Mouse (Mus musculus) heart, postnatal 14 days (tissue): ENCODE data around the gene Trio. TPM values are rescaled to one million over a fixed set of nuclear protein-coding genes. Genes with fewer than 3 reads are reported as not detected.

Experiments used
- DNase-seq, 2 experiments: peaks; one replicate each; pipeline ENCODE4 v3.0.0; 2021 to 2022
- intact Hi-C: fragments of 180-260 bp; cut with DNase I; formaldehyde crosslinking; loops from one replicate; pipeline ENCODE4 v1.15.1; 2025
- total RNA-seq, 2 experiments: library from RNA; stranded (reverse); gene quantifications; 2 replicates each; pipeline ENCODE4 v1.2.3; 2021

Gene Trio
- total RNA-seq, 2 experiments from 2014 or later, result 59.0 to 60.3 TPM

DNA sequence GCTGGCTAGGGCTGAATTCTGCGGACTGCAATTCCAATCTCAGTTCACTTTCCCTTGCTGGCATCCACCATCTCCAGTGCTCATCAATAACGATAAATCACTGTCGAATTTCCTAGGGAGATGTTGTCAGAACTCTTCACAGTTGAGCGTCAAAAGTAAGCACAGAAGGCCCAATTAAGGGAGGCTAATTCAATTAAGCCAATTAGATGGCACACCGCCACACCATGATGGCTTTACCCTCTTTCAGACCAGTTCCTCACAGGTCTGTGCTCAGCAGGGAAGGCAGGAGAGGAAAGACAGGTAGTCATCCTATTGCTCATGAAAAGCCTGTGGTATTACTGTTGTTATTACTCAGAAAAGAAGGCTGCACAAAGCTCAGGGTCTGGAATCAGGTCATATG is 133.6 kb downstream of the Trio start:
- intact Hi-C loops, result no loop called here
- no peak for DNase-seq

DNA sequence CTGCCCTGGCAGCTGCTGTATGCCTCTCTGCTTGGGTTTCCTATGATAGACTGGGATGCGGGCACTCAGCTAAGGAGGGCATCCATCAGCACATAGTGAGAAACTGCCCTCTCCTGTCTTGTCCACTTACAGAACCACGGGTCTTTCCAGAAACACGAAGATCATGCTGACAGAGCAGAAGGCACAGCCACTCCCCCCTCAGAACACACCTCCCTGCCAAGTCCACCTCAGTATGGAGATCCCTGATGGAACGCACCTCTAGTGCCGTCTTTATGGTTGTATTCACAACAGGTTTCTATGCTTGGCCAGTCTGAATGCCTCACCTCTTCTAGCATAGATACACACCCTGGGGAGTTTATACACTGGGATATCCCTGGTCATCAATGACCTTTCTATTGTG is 135.0 kb downstream of the Trio start:
- intact Hi-C loops, result no loop called here
- DNase-seq, result no peak

DNA sequence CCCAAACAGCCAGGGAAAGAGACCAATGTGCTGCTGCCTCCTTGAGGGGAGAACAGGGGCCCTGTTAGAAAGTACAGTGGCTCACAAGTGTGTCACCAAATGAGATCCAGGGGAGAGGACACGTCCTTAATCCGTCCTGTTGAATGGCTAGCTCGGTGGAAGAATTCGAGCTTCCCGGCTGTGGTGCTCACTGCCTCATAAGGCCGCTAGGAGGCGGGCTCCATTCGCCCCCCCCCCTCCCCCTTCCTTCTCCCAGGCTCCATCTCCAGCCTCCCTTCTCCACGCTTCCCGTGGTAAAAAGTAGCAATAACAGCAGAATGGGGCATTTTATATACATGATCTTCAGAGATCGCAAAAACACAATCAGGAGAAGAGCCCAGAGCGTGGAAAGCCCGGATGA is 137.5 kb downstream of the Trio start:
- DNase-seq, result no peak
- intact Hi-C loops, result no loop called here

DNA sequence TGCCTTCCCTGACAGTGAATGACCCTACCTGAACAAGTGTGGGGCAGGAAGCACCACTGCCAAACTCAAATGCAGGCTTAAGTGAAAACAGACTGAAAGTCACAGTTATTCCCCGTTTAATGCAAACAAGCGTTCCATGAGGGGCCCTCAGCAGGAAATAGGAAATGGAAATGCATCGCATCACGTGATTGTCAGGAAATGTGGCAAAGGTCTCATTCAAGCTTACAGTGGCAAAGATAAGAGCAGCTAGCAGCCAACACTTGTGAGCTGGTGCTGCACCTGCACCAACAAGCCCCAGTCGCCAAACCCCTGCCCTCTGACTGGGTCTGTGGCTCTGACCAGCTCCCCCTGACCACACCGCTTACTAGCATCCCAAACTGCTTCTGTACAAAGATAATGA is 138.7 kb downstream of the Trio start:
- intact Hi-C loops, result no loop called here
- DNase-seq, result no peak

DNA sequence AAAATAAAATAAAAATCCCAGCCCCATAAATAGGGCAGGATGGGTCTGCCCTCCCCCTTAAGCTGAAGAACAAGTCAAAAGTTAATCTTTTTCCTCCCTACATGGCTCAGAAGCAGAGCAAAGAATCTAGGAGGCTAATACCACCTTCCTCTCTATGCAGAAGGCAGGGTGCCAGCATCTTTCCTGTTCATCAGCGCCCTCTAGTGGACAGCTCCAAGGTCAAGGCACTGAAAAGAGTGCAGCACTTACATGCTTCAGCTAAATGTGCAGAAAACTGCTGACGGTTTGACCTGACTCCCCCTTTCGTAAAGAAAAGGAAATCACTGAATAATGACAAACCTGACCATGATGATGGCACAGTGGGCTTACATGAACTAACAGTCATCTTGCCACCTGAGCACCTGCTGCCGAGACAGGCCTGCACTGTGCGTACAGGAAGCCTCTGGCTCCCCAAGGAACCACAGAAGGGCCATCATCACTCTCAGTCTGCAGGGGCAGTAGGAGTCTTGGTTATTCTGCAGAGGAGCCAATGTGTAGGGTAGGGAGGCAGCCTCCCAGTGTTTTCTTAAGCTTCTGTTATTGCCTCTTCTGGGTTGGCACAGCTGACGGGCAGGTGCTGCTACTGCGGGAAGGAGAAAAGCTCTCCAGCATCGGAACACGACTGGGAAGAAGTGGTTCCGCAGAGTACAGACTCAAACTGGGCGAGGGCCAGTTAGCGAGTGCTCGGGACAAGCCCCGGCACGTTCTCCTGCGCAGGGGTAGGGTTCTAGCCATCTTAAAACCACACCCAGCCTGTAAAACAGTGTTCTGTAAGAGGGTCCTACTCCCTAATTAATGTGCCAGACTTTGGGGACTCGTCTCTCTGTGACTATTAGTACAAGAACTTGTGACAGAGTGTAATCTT is 141.0 kb downstream of the Trio start:
- peak; percentile 80 to 91 for DNase-seq
- intact Hi-C loops, result loop anchor here (1.0 kb wide), 1 partner anchor 298 kb away; no protein-coding TSS in a partner anchor

DNA sequence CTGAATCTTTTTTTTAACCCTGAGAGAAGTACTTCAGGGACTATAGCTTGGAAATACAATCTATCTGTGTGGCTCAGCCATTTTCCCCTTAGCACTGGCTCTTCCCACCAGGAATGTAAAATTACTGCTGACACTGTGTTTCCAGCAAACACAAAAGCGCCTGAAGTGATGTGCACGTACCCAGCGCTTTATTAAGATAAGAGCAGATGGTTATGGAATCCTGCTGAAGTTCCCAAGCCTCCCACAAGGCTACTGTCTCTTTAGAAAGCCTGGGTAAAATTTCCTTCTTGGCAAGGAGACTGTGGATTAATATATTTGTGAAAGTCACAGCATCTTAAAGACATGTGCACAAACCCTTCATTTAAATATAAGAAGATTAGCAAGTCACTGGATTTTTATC is 141.8 kb downstream of the Trio start:
- DNase-seq, result no peak
- intact Hi-C loops, result loop anchor here (1.0 to 2.0 kb wide), 2 partner anchors 27 to 298 kb away; no protein-coding TSS in a partner anchor

DNA sequence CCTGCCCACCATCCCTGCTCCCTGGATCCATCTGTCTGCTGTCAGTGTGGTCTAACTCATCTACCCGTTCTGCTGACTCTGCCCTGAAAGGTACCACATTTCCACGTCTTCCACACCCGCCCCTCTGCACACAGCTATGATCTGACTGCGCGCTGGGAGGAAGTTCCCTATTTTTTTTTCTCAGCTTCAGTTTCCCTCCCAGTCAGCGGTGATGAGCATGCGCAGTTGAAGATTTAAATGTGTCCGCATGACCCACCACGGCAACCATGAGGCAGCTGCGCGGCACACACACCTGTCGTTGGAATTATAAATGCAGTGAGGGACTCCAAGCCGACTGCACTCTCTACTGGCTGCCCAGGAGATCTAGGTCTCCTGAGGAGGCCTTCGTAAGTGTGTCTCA is 142.8 kb downstream of the Trio start:
- intact Hi-C loops, result loop anchor here (2.0 kb wide), 1 partner anchor 26 kb away; no protein-coding TSS in a partner anchor
- no peak for DNase-seq

DNA sequence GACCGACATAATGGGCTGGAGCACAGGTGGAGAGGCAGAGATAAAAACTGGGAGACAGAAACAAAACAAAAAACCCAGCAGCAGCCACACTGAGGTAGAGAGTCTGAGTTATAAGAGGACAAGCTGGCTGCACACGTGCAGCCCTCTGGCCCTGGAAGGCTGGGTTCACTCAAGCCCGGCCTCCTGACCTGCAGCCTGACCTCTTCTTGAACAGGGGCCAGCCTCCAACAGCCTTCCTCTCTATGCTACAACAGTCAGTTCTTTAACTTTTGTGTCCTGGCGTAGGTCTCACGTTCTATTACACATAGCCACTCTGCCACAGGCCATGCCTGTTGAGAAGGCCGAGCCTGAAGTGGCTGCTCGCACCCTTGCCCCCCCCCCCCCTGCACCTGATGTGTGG is 147.8 kb downstream of the Trio start:
- intact Hi-C loops, result no loop called here
- no peak for DNase-seq

DNA sequence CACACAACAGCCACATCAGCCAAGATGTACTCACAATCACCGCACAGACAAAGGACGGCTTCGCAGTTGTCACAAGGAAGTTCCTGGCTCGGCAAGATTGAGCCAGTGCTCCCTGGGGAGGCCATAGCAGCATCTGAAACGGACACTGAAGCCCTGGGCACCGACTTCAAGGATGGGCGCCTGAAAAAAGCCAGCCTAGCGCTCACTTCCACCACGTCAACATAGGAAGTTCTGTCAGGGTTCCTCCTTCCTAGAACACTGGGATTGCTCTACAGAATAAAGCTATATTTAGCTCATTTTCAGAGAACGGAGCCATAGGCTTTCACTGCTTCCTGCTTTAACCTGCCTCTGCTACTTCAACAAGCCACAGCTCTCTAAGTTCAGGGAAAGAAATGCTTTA is 149.3 kb downstream of the Trio start:
- intact Hi-C loops, result no loop called here

DNA sequence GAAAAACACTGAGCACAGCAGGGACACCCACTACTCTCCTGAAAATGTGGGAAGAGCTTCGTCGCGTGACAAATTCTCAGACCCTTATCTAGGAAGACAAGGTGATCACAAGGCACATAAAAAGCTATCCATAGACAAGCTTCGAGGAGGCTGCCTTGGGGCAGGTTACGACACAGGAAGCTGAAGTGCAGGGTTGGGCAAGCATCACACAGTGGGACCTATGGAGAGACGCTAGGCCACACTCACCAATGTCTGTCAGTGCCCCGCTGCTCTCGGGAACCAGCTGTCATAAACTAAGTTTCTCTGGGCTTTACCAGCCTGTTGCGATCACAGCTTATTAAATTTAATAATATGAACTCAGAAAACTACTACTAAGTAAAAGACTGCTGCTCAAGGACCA is 149.9 kb downstream of the Trio start:
- intact Hi-C loops, result no loop called here

More for the DNA sequence above, 149.3 kb downstream of the Trio start:
- no peak for DNase-seq

DNA sequence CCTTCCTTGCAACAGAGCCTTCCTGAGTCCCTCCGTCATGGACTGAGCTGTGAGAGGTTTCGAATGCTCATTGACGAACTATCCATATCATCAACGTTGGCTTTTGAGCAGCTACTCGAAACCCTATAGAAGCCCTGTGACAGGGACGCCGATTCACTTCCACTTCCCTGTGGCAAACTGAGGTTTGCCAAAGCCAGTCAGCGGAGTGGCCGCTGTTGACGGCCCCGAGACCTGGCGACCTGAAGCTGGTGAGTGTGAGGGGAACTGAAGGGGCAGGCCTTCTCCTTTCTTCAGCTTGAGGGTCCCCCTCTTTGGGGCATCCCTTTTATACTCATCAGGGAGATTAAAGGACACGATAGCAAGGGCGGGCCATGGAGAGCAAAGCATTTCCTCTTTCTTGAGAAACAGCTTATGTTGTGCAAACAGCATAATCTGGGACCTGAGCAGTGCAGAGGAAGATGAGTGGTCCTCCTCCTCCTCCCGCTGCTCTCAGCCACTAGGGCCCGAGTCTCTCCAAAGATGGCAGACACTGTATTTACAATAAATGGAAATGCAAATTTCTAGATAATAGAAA is 151.8 kb downstream of the Trio start:
- intact Hi-C loops, result no loop called here
- DNase-seq, result no peak

More for the DNA sequence above, 149.9 kb downstream of the Trio start:
- DNase-seq, result no peak

DNA sequence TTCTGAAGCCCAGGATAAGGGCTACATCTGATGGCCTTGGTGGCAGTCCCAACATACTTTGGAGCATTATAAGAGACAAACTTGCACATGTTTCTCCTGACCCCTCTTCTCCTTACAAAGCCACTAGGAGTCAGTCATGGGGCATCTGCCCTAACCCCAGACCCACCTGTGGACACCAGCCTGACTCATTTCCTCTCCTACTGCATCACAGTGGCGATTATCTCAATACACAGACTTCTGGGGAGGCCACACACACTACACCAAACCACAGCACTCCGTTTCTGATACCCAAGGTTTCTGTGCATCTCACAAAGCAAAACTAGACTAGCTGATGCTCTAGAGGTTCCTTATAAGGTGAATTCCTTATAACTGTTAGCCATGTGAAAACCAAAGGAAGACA is 153.4 kb downstream of the Trio start:
- DNase-seq, result no peak
- intact Hi-C loops, result no loop called here

DNA sequence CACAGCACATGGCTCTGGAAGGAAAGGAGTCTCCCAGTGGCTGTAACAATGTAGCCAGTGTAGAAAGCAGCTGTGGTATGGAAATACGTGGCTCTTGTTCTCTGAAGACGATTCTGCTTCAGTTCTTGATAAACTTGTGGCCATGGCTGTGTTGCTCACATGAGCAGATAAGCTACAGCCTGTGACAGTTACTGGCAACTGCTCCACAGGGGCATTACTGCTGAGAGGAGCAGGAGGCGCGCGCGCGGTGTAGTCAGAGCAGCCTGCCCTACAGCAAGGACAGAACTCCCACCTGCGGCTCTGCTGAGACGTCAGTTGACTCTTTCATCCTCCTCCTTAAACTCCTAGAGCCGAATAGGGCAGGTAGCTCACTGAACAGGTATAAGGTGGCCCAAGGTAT is 153.9 kb downstream of the Trio start:
- intact Hi-C loops, result no loop called here
- no peak for DNase-seq

DNA sequence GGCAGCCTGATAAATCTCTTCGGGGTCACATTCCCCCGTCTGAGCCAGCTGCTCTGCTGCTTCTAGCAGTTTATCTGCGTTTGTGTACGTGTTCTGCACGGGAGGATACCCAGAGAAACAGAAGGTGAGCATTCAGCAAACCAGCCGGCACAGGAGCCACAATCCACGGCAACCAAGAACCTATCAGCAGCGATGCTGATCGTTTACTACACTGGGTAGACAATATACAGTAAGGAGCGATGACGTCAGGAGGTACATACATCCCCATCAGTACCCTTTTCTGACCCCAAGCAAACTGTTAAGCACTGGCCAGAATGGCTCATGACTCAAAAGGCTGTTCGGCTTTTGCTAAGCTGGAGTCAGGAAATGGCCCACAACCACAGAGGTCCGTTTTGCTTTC is 154.4 kb downstream of the Trio start:
- intact Hi-C loops, result no loop called here
- no peak for DNase-seq

DNA sequence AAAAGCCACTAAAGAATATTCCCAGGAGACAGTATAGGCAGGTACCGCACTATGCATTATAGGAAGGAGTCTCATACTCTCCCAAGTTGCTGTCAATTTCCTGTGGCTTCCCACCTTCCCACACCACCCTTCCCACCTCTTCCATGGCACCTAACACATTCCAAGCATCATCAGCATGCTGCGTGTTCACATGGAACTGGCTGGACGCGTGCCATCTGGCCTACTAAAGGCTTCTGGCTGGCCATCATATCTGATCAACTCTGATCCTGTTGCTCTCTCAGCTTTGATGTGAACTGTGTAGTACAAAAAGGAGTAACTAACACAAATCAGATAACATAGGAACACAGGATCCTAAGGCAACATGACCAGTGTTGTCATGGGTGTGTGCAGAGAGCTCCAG is 156.6 kb downstream of the Trio start:
- no peak for DNase-seq
- intact Hi-C loops, result no loop called here

DNA sequence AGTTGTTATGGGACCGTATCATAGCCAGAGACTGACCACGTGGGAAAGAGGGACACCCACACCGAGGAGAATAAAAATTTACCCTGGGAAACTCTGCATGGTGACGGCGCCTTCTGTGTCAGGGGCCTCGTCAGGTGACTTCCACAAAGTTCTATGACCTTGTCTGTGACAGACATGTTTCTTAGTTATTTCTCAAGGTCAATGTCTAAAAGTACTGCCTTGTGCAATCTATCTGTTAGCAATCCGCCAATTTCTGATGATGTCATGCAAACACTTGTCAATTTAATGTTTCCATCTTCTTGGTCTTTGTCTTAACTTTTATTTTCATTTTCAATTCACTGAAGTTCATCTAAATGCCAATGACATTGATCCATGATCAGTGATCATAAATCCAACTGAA is 157.8 kb downstream of the Trio start:
- intact Hi-C loops, result no loop called here
- no peak for DNase-seq

DNA sequence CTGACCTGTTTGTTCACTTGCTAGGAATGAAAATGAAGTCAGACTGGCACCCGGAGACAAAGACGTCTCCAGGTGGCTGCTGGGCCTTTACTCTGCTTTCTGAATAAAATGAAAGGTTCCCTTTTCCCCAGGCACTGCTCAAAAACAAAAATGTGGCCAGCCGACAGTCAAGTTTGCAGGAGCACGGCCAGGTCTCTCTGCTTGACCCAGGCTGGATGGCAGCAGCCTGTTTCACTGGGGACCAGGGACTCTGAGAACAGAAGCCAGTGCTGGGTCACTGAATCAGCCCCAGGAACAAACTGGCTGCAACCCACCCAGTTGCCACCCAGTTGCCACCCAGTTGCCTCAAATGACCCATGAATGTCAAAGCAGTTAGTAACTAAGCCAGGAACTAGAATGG is 159.2 kb downstream of the Trio start:
- intact Hi-C loops, result no loop called here

DNA sequence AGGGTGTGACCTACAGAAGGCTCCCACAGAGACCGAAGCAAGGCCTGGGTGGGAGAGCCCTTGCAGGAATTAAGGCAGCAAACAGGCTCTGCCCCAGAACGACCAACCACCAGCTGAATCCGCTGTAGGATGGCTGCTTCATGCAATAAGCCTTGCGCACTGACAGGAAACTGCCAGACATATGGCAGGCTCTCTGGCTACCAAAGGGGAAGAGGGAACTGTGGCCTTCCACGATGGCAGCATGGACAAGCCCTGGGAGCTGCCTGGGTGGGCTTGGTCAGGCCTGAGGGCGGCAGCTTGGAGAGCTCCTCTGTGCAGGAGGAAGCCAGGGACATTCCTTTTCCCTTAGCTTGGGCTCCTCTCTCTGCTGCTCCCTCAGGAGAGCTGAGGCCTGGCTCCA is 159.6 kb downstream of the Trio start:
- intact Hi-C loops, result no loop called here
- DNase-seq, result no peak

More for the DNA sequence above, 159.2 kb downstream of the Trio start:
- DNase-seq, result no peak

DNA sequence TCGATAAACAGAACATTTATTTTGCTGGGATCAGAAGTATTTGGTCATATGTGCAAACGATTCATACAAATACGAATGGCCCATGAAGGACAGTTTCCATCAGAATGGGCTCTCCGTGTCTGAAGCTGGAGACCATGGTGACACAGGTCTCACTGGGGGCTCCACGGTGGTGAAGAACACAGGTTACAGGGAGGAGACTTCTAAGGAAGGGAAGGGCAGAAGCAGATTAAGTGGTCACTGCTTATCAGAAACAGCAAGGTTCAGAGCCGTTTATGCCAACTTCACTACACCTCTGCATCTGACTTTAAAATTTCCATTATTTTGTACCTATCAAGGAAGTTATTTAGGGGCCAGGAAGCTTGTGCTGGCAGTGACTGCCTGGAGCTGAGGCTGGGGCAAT is 161.3 kb downstream of the Trio start:
- intact Hi-C loops, result no loop called here
- DNase-seq, result no peak

DNA sequence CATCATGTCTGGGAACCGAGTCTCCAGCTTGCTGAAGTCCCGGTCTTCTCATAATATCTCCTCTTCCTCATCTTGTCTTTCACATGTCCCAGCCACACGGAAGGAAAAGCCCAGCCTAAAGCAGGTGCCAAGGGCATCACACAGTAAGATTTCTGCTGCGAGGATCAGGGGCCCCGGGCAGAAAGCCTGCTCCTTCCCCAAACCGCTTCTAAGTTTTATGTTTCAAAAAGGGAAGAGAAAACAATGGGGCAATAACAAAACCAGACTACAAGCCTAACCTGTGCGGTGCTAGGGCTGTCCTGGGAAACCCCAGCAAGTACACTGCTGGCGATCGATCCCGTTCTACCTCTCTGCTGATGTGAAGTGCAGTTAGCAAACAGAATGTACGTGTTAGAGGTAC is 162.7 kb downstream of the Trio start:
- intact Hi-C loops, result no loop called here
- no peak for DNase-seq

DNA sequence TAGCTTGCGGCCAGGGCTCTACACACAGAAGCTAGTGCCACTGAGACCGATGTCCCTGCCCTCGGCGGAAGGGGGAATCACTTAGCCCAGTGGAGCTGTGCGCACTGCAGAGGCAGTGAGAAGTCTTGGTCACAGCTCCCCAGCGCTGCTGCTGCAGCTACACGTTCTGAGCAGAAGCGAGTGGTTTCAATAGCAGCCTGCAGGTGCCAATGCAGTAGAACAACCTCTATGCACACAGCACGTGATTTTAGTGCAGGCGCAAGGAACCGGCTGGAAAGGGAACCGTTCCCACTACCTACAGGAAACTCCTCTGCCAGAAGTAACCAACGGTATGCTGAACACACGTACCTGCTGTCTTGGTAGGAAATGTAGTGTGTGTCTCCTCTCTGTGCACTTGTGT is 165.2 kb downstream of the Trio start:
- DNase-seq, result no peak
- intact Hi-C loops, result no loop called here

DNA sequence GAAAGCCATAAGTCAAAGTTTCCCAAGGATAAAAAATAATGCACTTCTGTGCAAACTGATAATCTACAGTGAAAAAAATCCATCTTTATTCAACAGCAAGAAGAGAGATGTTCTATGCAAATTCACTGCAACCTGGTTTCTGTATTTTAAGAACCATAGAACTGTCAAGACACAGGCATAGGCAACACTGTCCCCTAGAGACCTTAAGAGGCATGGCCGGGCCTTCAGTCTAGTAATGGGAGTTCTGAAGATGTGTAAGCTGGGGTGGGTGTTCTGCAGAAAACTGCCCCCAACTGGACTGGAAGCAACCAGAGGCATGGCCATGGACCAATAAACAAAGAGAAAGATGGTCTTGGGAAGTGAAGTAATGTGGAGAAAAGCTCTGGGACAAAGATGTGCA is 166.1 kb downstream of the Trio start:
- peak in 1 of 2 experiments; percentile 35 for DNase-seq
- intact Hi-C loops, result no loop called here
